Mouse (Mus musculus) stomach, embryonic 15.5 days (tissue): ENCODE results near the gene Ctu1. TPM values are rescaled to one million over a fixed set of nuclear protein-coding genes. Genes with fewer than 3 reads are reported as not detected.
"Not testable (repeated sequence)": the region's sequence is repeated elsewhere in the genome, so short reads cannot be mapped to it uniquely, and the experiment has no call there.

ENCODE experiments used
- ATAC-seq: fragments of 200-750 bp; cut with Nextera tagmentation; 2 replicates; pipeline ENCODE4 v1.8.0; 2017; ENCODE audit warnings: low read depth, moderate number of reproducible peaks, moderate TSS enrichment; ENCODE audit not compliant: insufficient read depth, low FRiP score
- H3K27ac ChIP-seq: fragments of 300-500 bp; sonication (generic); 2 replicates; pipeline ENCODE4 v1.5.1; 2015; ENCODE audit warnings: mild to moderate bottlenecking, inconsistent platforms
- H3K27me3 ChIP-seq: fragments of 300-500 bp; sonication (generic); replicated peaks from 2 replicates; pipeline ENCODE4 v1.6.1; 2015; ENCODE audit warnings: inconsistent platforms
- H3K36me3 ChIP-seq: fragments of 300-500 bp; sonication (generic); 2 replicates; pipeline ENCODE4 v1.6.1; 2015; ENCODE audit warnings: inconsistent platforms
- H3K4me1 ChIP-seq: fragments of 300-500 bp; sonication (generic); 2 replicates; pipeline ENCODE4 v1.6.1; 2015; ENCODE audit warnings: inconsistent platforms
- H3K4me2 ChIP-seq: fragments of 300-500 bp; sonication (generic); 2 replicates; pipeline ENCODE4 v1.6.1; 2015; ENCODE audit warnings: mild to moderate bottlenecking, inconsistent platforms
- H3K4me3 ChIP-seq: fragments of 300-500 bp; sonication (generic); replicated peaks from 2 replicates; pipeline ENCODE4 v1.5.1; 2015; ENCODE audit warnings: inconsistent platforms
- H3K9ac ChIP-seq: fragments of 300-500 bp; sonication (generic); 2 replicates; pipeline ENCODE4 v1.6.1; 2015; ENCODE audit warnings: inconsistent platforms
- H3K9me3 ChIP-seq: fragments of 300-500 bp; sonication (generic); 2 replicates; pipeline ENCODE4 v1.6.1; 2016; ENCODE audit warnings: inconsistent platforms
- WGBS: fragments of 180-500 bp; shearing (Covaris S2); methylation state at CpG from one replicate; pipeline ENCODE4 v1.1.7; 2015; 5-methylcytosine and 5-hydroxymethylcytosine counted together
- polyA plus RNA-seq: library from polyadenylated mRNA; unstranded; fragments of >200 nt; fragmentation: Nextera tagmentation; extraction: Ambion mirVana; gene quantifications from 2 replicates; pipeline ENCODE4 v1.2.1, GENCODE M21; 2015

Ctu1 gene
- polyA plus RNA-seq, 1 experiment from 2014 or later, result 14.7 TPM

- Histone ChIP-seq H3K4me1 (no peaks in the 10 kb centered on the region), H3K9me3 (no peaks in the 10 kb centered on the region; the same call in 1 of the 2 replicates), H3K27me3 (no peaks in the 10 kb centered on the region), H3K36me3 (no peaks in the 10 kb centered on the region), H3K9ac (no peak overlapping the region), H3K4me3 (no peak overlapping the region), H3K4me2 (no peak overlapping the region), H3K27ac (no peak overlapping the region)
- 64% methylated on average over 3 of the region's 3 CpGs for WGBS
- ATAC-seq, result no peak
These were observed 17.3 kb upstream of the Ctu1 start for GRCm38 (mm10) chr7:43654519-43654918.

- Histone ChIP-seq H3K4me1 (no peaks in the 10 kb centered on the region), H3K9ac (no peak overlapping the region), H3K27me3 (no peaks in the 10 kb centered on the region), H3K4me2 (no peak overlapping the region), H3K4me3 (no peak overlapping the region), H3K9me3 (no peaks in the 10 kb centered on the region; the same call in 1 of the 2 replicates), H3K27ac (no peak overlapping the region), H3K36me3 (no peaks in the 10 kb centered on the region)
- ATAC-seq, result no peak
- 58% methylated on average over 6 of the region's 6 CpGs for WGBS
These were observed 15.6 kb upstream of the Ctu1 start for GRCm38 (mm10) chr7:43656232-43656631.

GRCm38 (mm10) chr7:43660002-43660401 lies 11.8 kb upstream of the Ctu1 start, which contains the start of gene Siglece:
Gene Siglece, minus strand, starts transcription at chr7:43660161.
- Histone ChIP-seq H3K27me3 (no peaks in the 10 kb centered on the region), H3K27ac (no peak within 1 kb of the TSS), H3K9ac (no peak within 1 kb of the TSS), H3K4me2 (no peak within 1 kb of the TSS), H3K4me3 (no peak within 1 kb of the TSS), H3K36me3 (no peaks in the 10 kb centered on the region), H3K4me1 (no peaks in the 10 kb centered on the region), H3K9me3 (no peaks in the 10 kb centered on the region)
- no peak for ATAC-seq
- WGBS, result 80% methylated on average over 1 of the region's 1 CpGs

- H3K27ac ChIP-seq, result no peak overlapping the region
- no peak overlapping the region for H3K4me3 ChIP-seq
- no peaks in the 10 kb centered on the region for H3K36me3 ChIP-seq
- H3K27me3 ChIP-seq, result no peaks in the 10 kb centered on the region
- 83% methylated on average over 1 of the region's 1 CpGs for WGBS
- H3K4me2 ChIP-seq, result no peak overlapping the region
- H3K4me1 ChIP-seq, result no peaks in the 10 kb centered on the region
- H3K9me3 ChIP-seq, result no peaks in the 10 kb centered on the region
- H3K9ac ChIP-seq, result no peak overlapping the region
- no peak for ATAC-seq
These were observed 9.0 kb upstream of the Ctu1 start for GRCm38 (mm10) chr7:43662804-43663203.

- not testable (repeated sequence) for H3K4me1 ChIP-seq, H3K27me3 ChIP-seq, H3K9me3 ChIP-seq, H3K36me3 ChIP-seq, ATAC-seq, H3K4me2 ChIP-seq, H3K4me3 ChIP-seq, H3K27ac ChIP-seq, H3K9ac ChIP-seq
- WGBS, result 86% methylated on average over 4 of the region's 4 CpGs
These were observed 4.6 kb upstream of the Ctu1 start for GRCm38 (mm10) chr7:43667221-43667620.

- H3K4me2 ChIP-seq, result no peak overlapping the region
- no peak overlapping the region for H3K4me3 ChIP-seq
- no peaks in the 10 kb centered on the region for H3K9me3 ChIP-seq
- 0 out of 2 replicates have a peak, but pooled peaks cover 7% of the 10 kb centered on the region for H3K4me1 ChIP-seq
- no peak overlapping the region for H3K9ac ChIP-seq
- H3K36me3 ChIP-seq, result no peaks in the 10 kb centered on the region
- H3K27ac ChIP-seq, result no peak overlapping the region
- no peak for ATAC-seq
- WGBS, result 9% methylated on average over 3 of the region's 3 CpGs
- no peaks in the 10 kb centered on the region for H3K27me3 ChIP-seq
These were observed 3.2 kb upstream of the Ctu1 start for GRCm38 (mm10) chr7:43668582-43668981.

GRCm38 (mm10) chr7:43671064-43671808 lies 580 bp upstream of the Ctu1 start:
- 63% methylated on average over 11 of the region's 11 CpGs for WGBS
- no peaks in the 10 kb centered on the region for H3K27me3 ChIP-seq
- H3K4me3 ChIP-seq, result peak overlapping the region; percentile 76
- H3K36me3 ChIP-seq, result peaks cover 13% of the 10 kb centered on the region
- H3K4me1 ChIP-seq, result 0 out of 2 replicates have a peak, but pooled peaks cover 7% of the 10 kb centered on the region
- no peak overlapping the region; the same call in 1 of the 2 replicates for H3K9ac ChIP-seq
- H3K27ac ChIP-seq, result peak overlapping the region; percentile 65
- H3K4me2 ChIP-seq, result peak overlapping the region; percentile 65
- peak; percentile 24 for ATAC-seq
- no peaks in the 10 kb centered on the region for H3K9me3 ChIP-seq

- peak overlapping the region; percentile 55 for H3K27ac ChIP-seq
- peak overlapping the region; percentile 65 for H3K4me2 ChIP-seq
These were observed 905 bp downstream of the Ctu1 start for GRCm38 (mm10) chr7:43672581-43673260.

GRCm38 (mm10) chr7:43675091-43675490 lies 3.3 kb downstream of the Ctu1 start:
- Histone ChIP-seq H3K36me3 (peaks cover 35% of the 10 kb centered on the region), H3K4me2 (no peak overlapping the region), H3K9me3 (no peaks in the 10 kb centered on the region), H3K27me3 (no peaks in the 10 kb centered on the region), H3K4me3 (no peak overlapping the region), H3K27ac (no peak overlapping the region), H3K9ac (no peak overlapping the region), H3K4me1 (0 out of 2 replicates have a peak, but pooled peaks cover 7% of the 10 kb centered on the region)
- WGBS, result 91% methylated on average over 32 of the region's 32 CpGs
- no peak for ATAC-seq

More at GRCm38 (mm10) chr7:43672581-43673260, 905 bp downstream of the Ctu1 start:
- peak overlapping the region; percentile 63 for H3K9ac ChIP-seq
- H3K36me3 ChIP-seq, result peaks cover 28% of the 10 kb centered on the region
- peak overlapping the region; percentile 76 for H3K4me3 ChIP-seq
- WGBS, result 6% methylated on average over 10 of the region's 10 CpGs
- H3K27me3 ChIP-seq, result no peaks in the 10 kb centered on the region
- 0 out of 2 replicates have a peak, but pooled peaks cover 7% of the 10 kb centered on the region for H3K4me1 ChIP-seq
- ATAC-seq, result no peak
- H3K9me3 ChIP-seq, result no peaks in the 10 kb centered on the region

- H3K36me3 ChIP-seq, result peaks cover 35% of the 10 kb centered on the region
- H3K4me3 ChIP-seq, result no peak overlapping the region
- no peaks in the 10 kb centered on the region for H3K9me3 ChIP-seq
- H3K9ac ChIP-seq, result no peak overlapping the region
- no peak for ATAC-seq
- H3K4me2 ChIP-seq, result no peak overlapping the region
- H3K27me3 ChIP-seq, result no peaks in the 10 kb centered on the region
- no peak overlapping the region for H3K27ac ChIP-seq
- no peaks in the 10 kb centered on the region for H3K4me1 ChIP-seq
These were observed 6.7 kb downstream of the Ctu1 start for GRCm38 (mm10) chr7:43678517-43678916.

GRCm38 (mm10) chr7:43680960-43681359 lies 9.1 kb downstream of the Ctu1 start:
- Histone ChIP-seq H3K4me3 (no peak overlapping the region), H3K4me1 (no peaks in the 10 kb centered on the region), H3K4me2 (no peak overlapping the region), H3K9ac (no peak overlapping the region), H3K27ac (no peak overlapping the region), H3K36me3 (peaks cover 25% of the 10 kb centered on the region), H3K27me3 (no peaks in the 10 kb centered on the region), H3K9me3 (no peaks in the 10 kb centered on the region)
- ATAC-seq, result peak; percentile 45
- 21% methylated on average over 5 of the region's 5 CpGs for WGBS

- ATAC-seq, H3K4me2 ChIP-seq, H3K27me3 ChIP-seq, H3K4me1 ChIP-seq, H3K36me3 ChIP-seq, H3K4me3 ChIP-seq, H3K9me3 ChIP-seq, H3K9ac ChIP-seq, H3K27ac ChIP-seq: not testable (repeated sequence)
- WGBS, result 5% methylated on average over 1 of the region's 1 CpGs
These were observed 10.7 kb downstream of the Ctu1 start for GRCm38 (mm10) chr7:43682511-43682910.
